Mouse (Mus musculus) layer of hippocampus, adult 2 months (tissue): ENCODE data around the gene Pik3c2g. TPM values are rescaled to one million over a fixed set of nuclear protein-coding genes. Genes with fewer than 3 reads are reported as not detected.

Experiments used
- DNase-seq, 2 experiments: peaks; one replicate each; pipeline ENCODE4 v3.0.0; 2022; ENCODE audit warnings: low spot score in 2 of 2
- H3K27ac ChIP-seq: fragments of 200-600 bp; 2 replicates; pipeline ENCODE4 v1.8.1; 2022
- H3K4me3 ChIP-seq: fragments of 200-600 bp; 2 replicates; pipeline ENCODE4 v1.8.1; 2022; ENCODE audit warnings: mild to moderate bottlenecking
- CTCF ChIP-seq: fragments of 200-600 bp; conservative IDR thresholded peaks from 2 replicates; pipeline ENCODE4 v1.8.1; 2022; ENCODE audit warnings: antibody characterized with exemption, mild to moderate bottlenecking, moderate library complexity
- total RNA-seq, 2 experiments: library from RNA; stranded (reverse); gene quantifications; 2 replicates each; pipeline ENCODE4 v1.2.3; 2021

The Pik3c2g gene
- total RNA-seq, 2 experiments from 2014 or later: 0.33 TPM; not detected in 1

DNA sequence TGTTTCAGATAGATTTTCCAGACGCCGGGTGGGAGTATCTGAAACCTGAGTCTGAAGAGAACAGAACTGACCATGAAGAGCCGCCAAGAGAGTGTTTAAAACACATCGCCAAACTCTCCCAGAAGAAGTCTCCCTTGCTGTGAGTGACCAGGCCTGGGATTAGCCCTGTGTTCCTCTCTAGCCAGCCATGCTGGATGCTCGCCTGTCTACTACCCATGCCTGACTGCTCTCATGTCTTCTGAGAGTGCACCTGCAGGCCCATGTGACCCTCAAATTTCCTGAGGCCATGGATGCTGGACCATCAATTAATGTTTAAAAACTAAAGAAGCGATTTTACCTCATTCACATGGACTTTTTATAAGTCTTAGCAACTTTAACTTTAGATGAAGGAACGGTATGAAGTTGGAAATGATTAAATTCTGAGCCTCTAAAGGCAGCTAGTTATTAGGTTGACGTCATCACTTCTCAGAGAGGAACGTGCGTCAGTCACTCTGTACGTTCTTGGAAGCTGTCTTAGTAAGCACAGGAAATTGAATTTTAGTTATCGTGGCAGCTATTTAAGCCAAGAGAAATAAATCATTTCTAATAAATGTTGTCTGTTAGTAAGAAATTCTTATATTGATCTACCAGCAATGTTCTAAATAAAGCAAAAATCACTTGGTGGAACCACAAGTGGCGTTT, 161.2 kb downstream of the Pik3c2g start:
- Histone ChIP-seq H3K4me3 (no peak overlapping the region), H3K27ac (no peak overlapping the region)
- DNase-seq: no peak
- TF ChIP-seq CTCF: no peak

DNA sequence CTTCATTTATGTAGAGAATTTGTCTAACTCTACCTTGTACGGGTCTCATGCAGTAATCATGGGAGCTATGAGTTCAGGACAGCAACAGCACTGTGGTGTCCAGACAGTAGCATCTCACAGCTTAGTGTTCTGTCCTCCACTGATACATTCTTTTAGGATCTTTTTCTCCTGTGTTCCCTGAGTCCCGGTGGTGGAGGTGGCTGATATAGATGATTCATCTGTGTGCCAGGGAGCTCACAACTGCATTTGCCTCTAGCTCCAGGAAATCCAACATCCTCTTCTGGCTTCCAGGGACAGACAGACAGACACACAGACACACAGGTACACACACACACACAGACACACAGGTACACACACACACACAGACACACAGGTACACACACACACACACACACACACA, 163.6 kb downstream of the Pik3c2g start:
- DNase-seq: no peak
- Histone ChIP-seq H3K27ac (no peak overlapping the region), H3K4me3 (no peak overlapping the region)
- TF ChIP-seq CTCF: no peak

DNA sequence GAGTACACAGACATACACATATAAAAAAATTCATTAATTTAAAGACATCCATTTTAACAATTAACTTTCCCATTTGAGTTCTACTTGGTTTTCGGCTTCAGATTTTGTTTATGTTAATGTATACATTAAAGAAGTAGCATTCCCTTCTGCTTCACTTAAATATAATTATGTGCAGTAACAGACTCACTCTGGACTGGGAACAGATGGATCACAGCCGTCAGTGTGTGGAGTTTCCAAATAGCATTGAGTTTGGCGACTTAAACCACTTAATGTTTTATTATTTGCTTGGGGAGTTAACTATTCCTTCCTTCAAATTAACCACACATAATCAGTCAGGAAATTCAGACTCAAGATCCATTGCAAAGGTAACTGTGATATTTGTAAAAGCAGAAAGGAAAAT, 164.0 kb downstream of the Pik3c2g start:
- Histone ChIP-seq H3K27ac (no peak overlapping the region), H3K4me3 (no peak overlapping the region)
- TF ChIP-seq CTCF: no peak
- DNase-seq: no peak

DNA sequence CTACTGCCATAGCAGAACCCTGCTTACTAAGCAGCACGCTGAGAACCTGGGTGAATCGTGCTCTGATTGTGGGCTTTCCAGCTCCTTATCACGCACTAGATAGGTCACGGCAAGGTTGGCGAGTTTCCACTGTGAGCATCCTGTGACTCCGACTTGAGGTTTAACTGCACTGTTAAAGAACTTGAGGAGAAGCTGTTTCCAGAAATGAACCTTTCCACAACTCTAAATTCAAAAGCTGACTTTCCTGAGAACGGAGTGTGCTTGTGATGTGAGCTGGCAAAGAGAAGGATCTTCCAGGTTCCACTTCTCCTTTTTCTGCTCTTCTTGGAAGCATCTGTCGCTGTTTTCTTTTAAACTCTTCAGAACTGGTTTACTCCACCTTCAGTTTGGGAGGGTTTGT, 170.9 kb downstream of the Pik3c2g start:
- Histone ChIP-seq H3K27ac (no peak overlapping the region), H3K4me3 (no peak overlapping the region)
- no peak for DNase-seq
- TF ChIP-seq CTCF: no peak

DNA sequence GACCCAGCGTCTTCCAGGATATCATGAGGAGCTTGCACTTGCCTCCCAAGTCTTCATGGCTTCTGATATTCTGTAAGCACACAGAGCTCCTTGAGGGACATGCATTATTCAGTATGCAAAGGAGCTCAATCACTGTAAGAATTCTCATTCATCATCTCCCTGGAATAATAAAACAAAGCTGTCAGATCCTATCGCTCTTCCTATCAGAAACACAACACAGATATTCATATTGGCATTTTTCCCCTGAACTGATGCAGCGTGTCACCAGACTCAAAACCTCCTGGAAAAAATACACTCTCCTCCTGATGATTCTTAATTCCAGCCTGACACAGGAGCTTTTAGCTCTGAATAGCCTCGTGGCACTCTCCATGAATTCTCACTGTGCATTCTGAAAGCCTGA, 174.0 kb downstream of the Pik3c2g start:
- no peak for TF ChIP-seq CTCF
- H3K27ac ChIP-seq: no peak overlapping the region
- DNase-seq: no peak
- H3K4me3 ChIP-seq: no peak overlapping the region

DNA sequence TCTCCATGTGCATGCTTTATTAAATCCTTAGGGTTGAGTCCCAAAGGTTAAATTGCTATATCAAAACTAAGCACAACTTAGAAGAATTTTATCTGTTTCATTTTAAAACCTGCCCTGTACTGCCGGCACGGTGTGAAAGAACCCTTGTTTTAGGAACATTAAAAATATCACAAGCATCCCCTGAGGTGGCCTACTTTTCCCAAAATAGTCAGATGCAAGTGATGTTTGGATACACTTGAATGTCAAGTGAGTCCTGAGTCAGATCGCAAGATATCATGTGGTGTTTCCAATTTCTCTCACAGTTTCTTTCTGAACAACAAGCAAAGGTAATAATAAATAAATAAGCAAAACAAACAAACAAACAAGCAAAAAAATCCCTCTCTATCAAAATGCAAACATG, 177.4 kb downstream of the Pik3c2g start:
- no peak overlapping the region for H3K4me3 ChIP-seq
- no peak for TF ChIP-seq CTCF
- no peak for DNase-seq
- H3K27ac ChIP-seq: no peak overlapping the region

DNA sequence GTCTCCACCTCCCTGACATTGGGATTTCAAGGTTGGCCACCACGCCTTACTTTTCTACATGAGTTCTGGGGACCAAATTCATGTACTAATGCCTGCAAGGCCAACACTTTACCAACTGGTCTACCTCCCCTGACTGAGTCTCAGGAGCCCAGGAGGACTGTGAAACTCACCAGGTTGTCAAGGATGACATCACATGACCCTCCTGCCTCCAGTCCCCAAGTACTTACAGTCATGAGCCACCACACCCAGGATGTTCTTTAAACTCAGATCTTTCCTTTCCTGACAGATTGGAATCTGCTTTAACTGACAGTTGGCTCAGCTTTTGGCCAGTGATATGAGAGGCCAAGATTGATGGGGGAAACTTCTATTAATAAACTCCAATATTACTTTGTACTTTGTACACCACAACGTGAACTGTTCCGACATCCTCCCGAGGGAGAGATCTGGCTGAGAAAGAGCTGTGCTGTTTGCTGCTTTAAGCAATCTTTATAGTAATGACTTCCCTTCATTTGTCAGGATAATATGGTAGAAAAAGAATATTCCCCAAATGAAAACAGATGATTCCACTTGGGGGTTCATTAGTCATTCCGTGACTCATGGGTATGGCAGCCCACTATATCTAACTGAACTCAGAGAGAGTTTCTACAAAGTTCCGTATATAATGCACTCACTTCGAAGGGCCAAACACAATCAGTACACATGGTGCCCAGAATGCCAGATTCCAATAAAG, 182.9 kb downstream of the Pik3c2g start:
- DNase-seq: no peak
- H3K27ac ChIP-seq: no peak overlapping the region
- no peak for TF ChIP-seq CTCF
- no peak overlapping the region for H3K4me3 ChIP-seq

DNA sequence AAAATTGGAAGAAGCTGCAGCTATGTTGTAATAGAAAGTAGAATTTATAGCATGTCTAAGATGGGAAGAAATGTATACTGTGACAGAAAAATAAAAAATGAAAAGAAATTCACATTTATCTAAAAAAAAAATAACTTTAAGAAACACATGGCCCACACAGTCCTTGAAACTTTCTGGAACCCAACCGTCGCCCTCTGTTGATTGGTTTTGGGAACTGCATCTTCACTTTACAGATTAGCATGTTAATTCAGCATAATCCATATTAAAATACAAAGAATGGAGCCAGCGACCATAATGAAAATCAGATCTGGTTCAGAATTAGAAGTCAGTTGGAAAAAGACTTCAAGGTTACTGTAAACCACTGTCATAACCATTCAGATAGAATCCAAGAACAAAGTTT, 183.5 kb downstream of the Pik3c2g start:
- no peak for DNase-seq
- Histone ChIP-seq H3K27ac (no peak overlapping the region), H3K4me3 (no peak overlapping the region)
- peak; percentile 69 for TF ChIP-seq CTCF

DNA sequence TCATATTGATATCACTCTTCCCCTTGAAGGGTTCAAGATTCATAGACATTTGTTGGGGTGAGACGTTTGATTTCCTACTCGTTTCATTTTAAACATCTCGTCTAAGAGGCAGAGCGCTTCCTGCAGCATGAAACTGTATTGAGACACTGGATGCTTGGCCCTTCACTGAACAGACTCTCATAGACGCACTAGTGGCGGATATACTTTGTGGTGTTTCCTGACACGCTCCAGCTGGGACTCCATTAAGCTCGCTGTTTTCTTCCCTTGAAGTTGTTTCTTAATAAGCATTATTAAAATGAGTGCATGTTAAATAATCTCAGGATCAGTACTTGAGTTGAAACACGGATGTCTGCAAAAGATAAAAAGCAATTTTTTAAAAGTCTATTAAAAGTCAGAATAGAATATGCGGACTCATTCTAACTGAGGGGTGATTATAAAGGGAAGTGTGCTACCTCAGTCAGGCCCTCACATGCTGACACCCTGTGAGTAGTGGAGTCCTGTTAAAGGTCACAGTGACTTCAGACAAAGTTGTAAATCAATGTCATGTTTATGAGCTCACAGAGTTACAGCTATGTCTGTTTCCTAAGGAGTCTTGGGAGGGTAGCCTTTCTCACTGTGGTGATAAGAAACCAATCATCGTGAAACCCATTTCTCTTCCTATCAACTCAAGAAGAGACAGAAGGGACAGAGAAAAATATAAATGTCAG, 190.7 kb downstream of the Pik3c2g start:
- H3K4me3 ChIP-seq: no peak overlapping the region
- TF ChIP-seq CTCF: no peak
- no peak overlapping the region for H3K27ac ChIP-seq
- DNase-seq: no peak

DNA sequence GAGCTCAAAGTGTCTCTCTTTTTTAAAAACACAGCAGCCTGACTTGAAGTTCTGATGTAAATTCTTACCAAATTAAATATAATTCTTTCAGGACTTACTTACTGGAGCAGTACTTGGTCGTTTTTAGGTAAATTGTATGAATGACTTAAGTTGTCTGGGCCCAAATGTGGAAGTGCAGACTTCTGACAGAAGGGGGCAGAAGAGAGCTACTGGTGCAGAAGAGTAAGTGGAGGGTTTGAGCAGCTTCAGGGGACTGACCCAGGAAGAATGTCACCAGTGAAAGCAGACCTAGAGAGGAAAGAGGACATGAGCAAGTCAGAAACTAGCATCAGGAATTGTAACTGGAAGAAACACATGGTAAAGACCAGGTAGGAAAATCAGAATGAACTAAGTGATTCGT, 193.0 kb downstream of the Pik3c2g start:
- TF ChIP-seq CTCF: peak; percentile 71
- Histone ChIP-seq H3K4me3 (no peak overlapping the region), H3K27ac (no peak overlapping the region)
- DNase-seq: peak in 1 of 2 experiments; percentile 25

DNA sequence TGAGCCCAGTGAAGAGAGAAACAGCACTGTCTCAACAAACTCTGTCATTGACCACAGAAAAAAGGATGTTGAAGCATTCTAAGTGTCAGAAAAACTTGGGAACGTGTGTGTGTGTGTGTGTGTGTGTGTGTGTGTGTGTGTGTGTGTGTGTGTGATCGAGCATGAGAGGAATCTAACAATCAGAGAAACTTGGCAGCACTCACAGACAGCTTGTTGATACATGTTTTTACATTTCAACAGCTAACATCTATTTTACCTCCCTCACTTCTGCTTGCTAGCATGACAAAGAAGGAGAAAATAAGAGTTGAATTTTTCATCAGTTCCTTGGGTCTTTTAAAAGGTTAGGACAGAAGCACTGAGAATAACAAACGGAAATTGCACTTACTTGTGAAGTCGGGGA, 202.5 kb downstream of the Pik3c2g start:
- H3K4me3 ChIP-seq: no peak overlapping the region
- no peak for TF ChIP-seq CTCF
- DNase-seq: no peak
- no peak overlapping the region for H3K27ac ChIP-seq

DNA sequence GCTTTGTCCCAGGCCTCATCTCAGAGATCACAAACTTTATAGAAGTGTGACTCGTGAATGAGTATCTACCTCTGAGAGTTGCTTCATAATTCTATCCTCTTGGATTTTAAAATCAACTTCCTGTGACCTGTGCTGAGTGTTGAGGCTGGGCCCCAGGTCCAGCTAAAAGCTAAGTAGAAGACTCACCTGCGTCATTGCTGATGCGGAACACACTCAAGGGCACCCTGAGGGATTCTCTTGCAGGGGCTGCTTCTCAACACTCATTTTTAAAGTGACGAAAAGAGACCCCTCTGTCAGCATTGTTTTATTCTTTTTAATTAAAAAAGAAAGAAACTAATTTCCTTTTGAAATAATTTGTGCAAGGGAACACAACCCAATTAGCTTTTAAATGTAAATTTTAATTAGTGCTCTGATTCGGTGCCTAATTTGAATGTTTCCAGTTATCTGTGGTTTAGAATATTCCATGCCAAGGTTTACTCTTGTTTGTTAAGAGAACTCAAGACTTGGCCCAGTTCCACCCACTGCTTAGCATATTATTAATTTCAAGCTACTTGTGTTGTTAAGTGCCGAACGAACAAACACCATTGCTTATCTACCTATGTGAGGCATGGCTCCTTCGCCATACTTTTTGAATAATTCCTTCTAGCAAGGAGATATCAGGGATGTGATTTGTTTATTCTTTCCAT, 212.7 kb downstream of the Pik3c2g start:
- no peak for DNase-seq
- TF ChIP-seq CTCF: no peak

DNA sequence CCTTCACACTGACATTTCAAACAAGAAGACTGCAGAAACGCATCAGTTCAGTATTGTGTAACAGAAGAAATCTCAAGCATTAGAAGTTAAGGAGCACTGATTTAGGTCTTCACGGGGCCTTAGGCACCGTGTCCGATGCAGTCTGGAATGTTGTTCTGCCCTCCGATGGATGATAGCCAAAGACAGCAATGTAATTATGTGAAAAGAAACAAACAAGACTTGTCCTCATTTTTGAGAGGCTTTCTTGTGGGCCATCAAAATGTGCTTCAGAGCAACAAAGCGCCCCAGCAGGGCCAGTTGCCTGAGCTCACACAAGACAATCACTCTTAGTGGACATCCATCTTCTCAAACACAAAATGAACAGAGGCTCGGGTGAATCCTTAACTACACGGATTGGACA, 234.9 kb downstream of the Pik3c2g start:
- Histone ChIP-seq H3K4me3 (no peak overlapping the region), H3K27ac (no peak overlapping the region)
- TF ChIP-seq CTCF: no peak
- DNase-seq: no peak

More for the DNA sequence above, 212.7 kb downstream of the Pik3c2g start:
- H3K27ac ChIP-seq: no peak overlapping the region
- H3K4me3 ChIP-seq: no peak overlapping the region
